20 mouse cellular contexts compared by ENCODE assay signal in genomic region chr13:44601024-44601423, GRCm38 (mm10).
DNase-seq lines count a peak whose midpoint lies in the region; ATAC-seq lines count a peak whose summit lies in the region.
"Had no signal": no experiment of that assay in that cellular context is flagged by ENCODE, and none has a peak within 500 bp of the region (broad histone marks: within the 10 kb centered on the region; RNA-seq: fewer than 3 reads in every experiment).

No protein-coding gene starts in this region.

- no peak for DNase-seq in T-cell, adult 2 months (ENCODE audit: low spot score)
- DNase-seq in kidney, adult 9 months: no peak
- no peak for DNase-seq in urinary bladder, postnatal 4 days (ENCODE audit: low spot score in 2 of 2)
- DNase-seq: adrenal gland, adult 2 months; adrenal gland, postnatal 10 days; adrenal gland, postnatal 25 days; B cell, adult 2 months; cerebellum, adult 11 months; cerebellum, adult 18-20 months; cerebellum, adult 8-10 months; cerebellum, adult 9-11 months; cerebellum, postnatal 14 days; embryo, embryonic 11 days had no signal

- peak; percentile 62; the same call in 1 of the 2 replicates for ATAC-seq in common myeloid progenitor, adult 5-6 weeks (replicated peaks; ENCODE audit: low read depth, poor library complexity, severe bottlenecking)
- ATAC-seq in megakaryocyte, adult 5-6 weeks (ENCODE audit: poor library complexity, severe bottlenecking): peak; percentile 57
- peak; percentile 66 for ATAC-seq in monocyte, adult 5-6 weeks (replicated peaks; ENCODE audit: insufficient number of reproducible peaks, low FRiP score, low TSS enrichment, poor library complexity, severe bottlenecking)
- ATAC-seq: CD4-positive, CD25-positive, alpha-beta regulatory T cell, adult 4 months; forebrain, embryonic 14.5 days; forebrain, embryonic 16.5 days; Patski had no signal
